Mouse (Mus musculus) G1E-ER4 (cell line): ENCODE data around the gene Sowahb. TPM values are rescaled to one million over a fixed set of nuclear protein-coding genes. Genes with fewer than 3 reads are reported as not detected.

ENCODE experiments used
- GATA1 ChIP-seq: IDR thresholded peaks from one replicate; pipeline ENCODE4 v1.8.0; 2012; ENCODE audit warnings: low read length, inconsistent platforms
- polyA plus RNA-seq: library from polyadenylated mRNA; stranded (reverse); fragments of >175 nt; gene quantifications from 2 replicates; pipeline ENCODE4 v1.2.3, GENCODE M21; 2012

Sowahb gene
- polyA plus RNA-seq, 1 experiment, result not detected

DNA sequence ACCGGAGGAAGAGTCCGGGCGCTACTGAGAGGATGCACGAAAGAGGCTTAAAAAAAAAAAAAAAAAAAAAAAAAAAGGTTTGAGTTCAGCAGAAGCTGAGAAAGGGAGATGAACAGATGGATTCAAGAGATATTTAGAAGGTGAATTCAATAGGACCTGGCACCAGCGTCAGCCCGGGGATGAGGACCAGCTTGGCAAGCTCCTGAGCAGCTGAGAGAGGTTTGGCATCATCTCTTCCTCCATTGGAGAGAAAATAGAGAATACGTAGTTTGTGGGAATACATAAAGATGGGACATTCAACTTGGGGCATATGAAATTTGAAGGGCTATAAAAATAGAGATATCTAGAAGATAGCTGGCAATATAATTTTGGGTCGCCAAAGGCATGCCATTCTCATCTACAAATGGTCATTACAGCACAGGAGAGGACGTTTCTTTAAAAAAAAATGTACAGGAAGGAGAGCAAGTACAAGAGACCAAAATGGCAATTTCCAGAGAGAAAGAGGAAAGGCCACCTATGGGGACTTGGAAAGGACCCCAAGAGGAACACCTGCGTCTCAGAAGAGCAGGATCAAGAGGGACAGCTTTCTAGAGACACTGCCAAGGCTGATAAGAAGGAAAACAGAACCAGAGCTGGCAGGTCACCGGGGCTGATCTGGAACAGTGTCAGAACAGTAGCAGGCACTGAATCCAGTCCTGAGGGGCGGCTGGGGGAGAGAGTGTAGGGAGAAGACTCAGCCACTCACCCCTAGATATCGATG, 3.8 kb upstream of the Sowahb start:
- no peak for TF ChIP-seq GATA1

DNA sequence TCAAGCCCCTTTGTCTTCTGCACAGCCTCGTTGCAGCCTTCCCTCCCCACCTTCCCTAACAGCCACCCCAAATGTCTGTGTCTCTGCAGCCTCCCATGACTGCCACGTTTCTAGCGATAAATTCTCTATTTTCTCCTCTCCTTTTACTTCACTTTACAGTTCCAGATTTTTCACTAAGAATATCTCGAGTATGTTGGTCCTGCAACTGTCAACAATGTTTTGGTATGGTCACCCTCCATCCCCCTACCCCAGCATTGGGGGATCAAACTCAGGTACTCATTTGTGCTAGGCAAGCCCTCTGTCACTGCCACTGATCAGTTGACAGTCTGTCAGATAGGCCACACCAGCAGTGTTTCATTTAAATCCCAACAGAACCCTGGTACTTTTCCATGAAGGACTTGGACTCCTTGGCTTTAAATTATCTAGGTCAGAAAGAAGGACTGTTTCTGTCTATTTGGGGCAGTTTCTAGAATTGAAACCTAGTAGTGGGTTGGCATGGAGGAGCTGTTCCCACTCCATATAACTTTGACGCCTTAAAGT, 1.6 kb upstream of the Sowahb start:
- TF ChIP-seq GATA1, result no peak

DNA sequence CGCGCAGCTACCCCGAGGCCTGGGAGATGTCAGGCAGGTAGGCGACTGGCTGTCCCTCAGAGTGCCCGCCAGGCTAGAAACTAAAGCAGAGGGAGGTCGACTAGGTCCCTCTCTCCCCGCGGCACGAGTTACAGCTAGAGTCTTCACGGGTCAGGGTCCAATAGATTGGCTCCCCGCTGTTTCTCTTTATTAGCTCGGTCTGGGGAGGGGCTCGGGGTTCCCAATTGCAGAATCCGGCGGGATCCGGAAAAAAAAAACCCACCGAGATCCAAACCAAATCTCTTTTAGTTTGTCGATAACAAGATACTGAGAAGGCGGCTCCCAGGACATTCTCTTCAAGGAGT, 521 bp upstream of the Sowahb start:
- TF ChIP-seq GATA1, result no peak

DNA sequence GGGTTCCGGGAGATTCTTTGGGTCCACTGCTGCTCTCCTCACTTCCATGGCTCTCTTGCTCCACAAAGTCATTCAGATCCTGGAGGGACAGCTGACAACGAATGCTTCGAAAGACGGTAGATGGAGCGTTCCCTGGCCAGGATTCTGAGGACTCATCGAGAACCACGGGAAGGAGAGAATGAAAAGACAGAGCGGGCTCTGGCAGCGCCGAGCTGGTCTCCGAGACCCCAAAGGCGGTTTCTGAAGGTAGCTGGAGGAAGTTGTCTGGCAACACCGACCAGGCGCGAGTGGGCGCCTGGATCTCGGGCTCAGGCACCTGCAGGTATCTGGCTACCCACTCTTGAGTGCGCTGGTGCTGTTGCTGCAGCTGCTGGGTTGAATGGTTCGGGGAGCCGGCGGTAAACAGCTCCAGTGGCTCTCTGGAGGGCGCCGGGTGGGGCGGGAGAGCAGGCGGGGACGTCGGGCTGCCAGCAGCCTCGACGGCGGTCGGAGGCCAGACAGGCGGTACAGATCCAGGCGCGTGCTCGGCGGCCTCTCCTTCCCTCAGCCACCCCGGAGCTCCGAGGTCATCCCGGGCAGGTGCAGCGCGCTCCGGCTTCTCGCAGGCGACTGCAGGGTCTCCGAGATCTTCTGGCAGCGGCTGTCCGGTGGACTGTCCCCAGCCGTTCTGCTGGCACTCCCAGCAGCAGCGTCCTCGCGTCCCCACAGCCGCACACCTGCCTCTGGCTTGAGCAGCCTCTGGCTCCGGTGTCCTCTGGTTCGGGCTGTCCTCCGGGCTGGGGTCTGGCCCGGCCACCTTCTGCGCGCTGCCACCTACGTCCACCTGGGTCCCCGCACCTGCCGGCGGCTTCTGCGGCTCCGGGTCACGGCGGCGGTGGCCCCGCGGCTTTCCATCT, 886 bp downstream of the Sowahb start:
- TF ChIP-seq GATA1, result no peak

DNA sequence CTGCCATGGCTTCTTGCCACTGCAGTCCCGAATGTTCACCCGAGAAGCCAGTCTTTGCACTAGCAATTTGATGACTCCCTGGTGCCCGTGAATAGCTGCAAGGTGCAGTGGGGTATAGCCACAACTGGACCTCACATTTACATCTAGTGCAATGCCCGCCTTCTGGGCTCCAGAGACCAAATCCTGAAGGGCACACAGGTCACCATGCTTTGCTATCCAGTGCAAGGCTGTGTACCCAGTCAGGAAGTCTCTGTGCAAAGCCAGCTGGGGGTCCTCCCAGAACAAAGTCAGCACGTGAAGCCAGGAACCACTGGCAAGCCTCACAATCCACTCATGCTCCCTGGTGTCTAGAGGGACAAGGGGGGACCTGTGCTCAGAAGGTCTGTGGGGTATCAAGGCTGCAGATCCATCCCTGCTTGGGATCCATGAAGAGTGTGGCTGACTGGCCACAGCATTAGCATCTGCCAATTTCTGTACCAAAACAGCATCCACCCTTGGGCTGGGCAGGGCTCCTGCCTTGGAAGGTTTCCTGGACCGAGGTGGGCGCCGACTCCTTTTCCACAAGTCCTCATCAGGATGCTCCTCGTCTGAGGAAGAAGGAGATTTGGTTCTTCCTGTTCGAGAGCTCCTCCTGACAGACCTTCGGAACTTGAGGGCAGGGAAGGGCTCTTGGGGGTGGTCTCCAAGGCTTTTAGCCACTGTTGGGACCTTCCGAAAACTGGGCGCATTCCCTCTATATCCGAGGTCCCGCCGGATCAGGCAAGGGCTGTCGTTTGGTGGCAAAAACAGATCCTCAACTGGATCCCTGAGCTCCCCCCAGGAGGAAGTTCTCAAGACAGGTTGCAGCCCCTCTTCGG, 1.8 kb downstream of the Sowahb start:
- no peak for TF ChIP-seq GATA1

DNA sequence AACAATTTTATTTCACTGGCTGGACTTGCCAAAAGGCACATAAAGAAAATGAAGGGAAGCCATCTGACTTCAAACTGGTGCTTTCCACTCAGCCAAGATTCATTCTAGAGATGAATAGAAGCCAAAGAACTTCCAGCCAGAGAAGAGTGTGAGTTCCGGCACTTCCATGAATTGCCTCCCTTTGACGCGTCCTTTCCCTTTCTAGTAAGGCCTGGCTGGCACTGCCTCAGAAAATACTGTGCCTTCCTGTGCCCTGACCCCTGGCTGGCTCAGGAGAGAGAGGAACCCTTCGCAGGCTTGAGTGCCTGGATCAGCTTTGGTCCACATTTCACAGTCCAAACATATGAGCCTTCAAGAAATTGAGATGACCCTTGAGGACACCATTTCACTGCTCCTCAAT, 2.8 kb downstream of the Sowahb start:
- TF ChIP-seq GATA1, result no peak

DNA sequence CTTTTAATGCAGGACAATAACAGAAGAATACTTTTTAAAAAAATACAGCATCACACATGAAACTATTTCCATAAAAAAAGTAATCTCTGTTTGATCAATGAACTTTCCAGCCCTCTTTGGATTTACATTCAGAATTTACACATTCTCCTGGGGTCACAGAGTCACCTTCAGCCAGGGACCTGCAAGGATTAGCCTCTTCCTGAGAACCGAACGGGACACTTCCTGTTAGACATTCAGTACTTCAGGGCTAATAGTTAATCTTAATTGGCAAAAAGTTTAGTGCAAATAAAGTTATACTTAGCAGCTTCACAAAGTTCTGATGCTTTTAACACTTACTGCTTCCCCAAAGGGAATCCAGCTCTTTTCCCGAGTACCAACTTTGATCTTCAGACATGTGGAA, 3.5 kb downstream of the Sowahb start:
- no peak for TF ChIP-seq GATA1

DNA sequence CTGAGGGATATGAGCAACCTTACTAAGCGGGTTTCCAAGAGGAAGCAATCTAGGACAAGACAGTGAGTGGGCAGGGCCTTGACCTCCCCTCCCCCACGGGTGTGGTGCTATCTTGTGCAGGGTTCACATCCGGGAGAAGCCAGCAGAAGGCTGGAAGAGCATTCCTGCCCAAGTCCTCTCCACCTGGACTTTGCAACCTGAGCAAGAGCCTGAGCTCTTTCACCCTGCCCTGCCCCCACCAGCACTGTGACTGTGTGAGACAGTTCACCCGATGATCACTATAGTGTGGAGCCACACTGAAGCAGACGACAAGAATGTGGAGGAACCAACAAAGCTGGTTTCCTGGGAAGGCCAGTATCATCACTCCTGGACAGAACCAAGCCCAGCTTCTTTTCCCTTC, 4.7 kb downstream of the Sowahb start:
- no peak for TF ChIP-seq GATA1

DNA sequence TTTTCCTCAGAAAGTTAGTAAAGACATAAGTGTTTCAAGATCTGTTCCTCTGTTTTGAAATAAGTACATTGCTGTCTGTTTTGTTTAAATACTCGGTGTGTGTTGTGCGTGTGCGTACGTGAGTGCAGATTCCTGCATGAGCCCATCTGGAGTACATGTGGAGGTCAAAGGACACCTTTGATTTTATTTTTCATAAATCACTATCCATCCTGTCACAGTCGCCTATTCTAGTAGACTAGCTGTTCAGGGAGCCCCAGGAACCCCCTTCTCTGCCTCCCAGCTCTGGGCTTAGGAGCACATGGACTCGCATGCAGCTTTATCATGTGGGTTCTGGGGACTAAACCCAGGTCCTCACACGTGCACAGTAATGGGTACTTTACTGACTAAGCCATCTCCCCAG, 8.6 kb downstream of the Sowahb start:
- no peak for TF ChIP-seq GATA1

DNA sequence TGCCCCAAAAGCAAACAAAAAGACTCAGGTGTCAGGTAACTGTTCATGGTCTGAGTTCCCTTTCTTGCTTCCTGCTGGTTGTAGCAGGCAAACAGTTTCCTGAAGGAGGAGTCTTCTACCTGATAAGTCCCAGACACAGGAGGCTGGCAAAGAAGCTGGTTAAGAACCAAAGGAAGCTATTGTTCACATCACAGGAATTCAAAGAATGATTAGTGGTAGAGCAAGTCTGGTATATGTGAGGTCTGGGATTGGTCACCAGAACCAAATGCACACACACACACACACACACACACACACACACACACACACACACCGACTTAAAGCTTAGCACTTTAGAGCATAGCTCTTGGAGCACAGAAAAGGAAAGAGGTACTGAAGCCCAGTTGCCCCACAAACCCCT, 9.5 kb downstream of the Sowahb start:
- no peak for TF ChIP-seq GATA1

DNA sequence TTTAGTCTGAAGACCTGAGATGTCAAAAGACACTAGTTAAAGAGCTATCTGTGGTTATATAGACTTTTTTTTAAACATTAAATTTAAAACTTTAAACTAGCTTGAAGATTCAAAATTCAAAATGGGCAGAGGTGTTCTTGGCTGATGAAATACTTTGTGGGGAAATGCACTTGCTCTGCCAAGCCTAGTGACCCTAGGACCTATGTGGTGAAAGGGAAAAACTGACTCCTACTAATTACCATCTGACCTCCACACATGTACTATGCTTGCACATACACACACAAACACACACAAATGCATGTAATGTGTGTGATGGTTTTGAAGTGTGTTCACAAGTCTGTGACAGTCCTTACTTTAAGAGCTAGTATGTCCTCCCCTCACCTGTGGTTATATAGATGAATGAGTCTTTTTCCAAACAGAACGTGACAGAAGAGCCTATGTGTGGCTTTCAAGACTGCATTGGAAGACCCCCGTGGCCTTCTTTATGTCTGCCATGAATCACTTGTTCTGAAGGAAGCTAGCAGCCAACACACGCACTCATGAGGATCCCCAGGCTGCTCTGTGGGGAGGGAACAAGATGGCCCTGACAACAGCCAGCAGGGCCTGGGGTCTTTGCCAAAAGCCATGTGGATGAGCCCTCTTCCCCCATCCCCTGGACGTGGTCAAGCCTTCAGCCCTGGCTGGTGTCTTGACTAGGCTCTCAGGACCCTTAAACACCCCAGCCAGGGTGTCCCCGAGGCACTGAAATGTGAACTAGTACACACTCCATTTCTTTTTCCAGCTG, 11.5 kb downstream of the Sowahb start:
- no peak for TF ChIP-seq GATA1

DNA sequence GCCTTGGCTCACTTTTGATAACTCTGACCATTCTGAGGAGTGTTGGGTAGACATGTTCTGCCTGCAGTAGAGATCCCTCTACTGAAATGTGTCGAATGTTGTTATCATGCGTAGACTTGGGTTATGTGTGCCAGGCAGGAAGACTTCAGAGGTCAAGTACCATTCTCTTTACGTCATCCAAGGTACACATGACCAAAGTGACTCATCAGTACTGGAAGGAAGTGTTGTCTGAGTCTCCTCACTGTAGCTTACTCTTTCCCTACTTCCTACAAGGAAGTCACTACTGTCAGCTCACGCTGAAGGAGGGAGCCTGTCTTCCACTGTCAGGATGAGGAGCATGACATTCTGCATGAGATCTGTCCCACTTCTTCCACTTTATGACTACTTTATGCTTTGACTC, 12.2 kb downstream of the Sowahb start:
- no peak for TF ChIP-seq GATA1

DNA sequence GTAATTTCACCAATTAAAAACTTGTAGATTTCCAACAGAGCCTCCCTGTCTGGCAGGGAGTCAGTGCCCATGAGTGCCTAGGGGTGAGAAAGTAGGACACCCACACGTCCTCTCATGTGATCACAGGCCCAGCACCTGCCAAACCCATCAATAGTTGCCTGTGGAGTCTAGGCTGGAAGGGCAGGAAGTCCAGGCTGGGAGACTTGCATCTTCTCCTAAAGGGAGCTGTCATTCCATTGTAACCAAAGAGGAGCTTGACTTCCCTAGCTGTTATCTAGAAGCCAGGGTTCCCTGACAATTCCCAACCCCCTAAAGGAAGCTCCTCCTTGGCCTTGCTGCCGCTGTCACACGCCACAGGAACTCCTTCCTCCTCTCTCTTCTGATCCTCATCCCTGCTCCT, 14.0 kb downstream of the Sowahb start:
- no peak for TF ChIP-seq GATA1

DNA sequence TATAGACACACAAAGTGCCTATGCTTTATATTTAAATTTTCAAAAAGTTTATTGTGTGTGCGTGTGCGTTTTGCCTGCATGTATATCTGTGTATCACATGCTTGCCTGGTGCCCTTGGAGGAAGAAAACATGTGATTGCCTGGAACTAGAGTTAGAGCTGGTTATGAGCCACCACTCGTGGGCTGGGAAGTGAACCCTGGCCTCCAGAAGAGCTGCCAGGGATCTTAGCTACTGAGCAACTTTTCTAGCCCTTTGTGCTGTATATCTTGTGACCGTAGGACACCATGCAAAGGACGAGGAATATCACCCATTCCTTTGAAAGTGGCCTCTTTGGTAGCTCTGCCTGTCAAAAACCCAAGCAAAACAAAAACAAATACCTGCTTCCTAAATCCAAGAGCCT, 14.4 kb downstream of the Sowahb start:
- no peak for TF ChIP-seq GATA1

DNA sequence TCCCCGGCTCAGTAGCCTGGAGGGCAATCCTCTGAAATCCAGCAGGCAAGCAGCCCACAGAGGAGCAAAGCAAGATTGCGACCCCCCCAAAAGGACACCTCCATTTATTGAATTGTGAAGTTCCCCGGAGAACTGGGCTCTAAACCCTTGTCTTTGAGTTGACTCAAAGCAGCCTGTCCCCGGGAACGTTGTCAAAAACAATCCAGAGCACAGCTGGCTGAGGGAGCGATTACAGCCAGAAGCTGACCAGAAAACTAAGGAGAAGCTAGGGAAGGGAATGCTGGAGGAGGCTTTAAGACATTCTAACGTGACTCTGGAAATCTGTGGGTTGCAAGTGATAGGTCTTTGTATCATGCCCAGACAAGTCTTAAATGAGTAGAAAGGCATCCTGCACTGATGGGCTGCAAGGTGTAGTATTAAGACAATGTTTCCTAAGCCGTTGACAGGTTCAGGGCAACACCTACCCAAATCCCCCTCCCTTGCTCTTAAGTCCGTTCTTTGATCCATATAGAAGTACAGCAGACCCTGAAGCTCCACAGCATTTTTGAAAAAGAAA, 17.6 kb downstream of the Sowahb start:
- TF ChIP-seq GATA1, result no peak
